Mouse (Mus musculus) lung, postnatal 14 days (tissue): ENCODE data around the gene Lrsam1.
"Not testable (repeated sequence)": the region's sequence is repeated elsewhere in the genome, so short reads cannot be mapped to it uniquely, and the experiment has no call there.

Source experiments
- DNase-seq: peaks from one replicate; pipeline ENCODE4 v3.0.0; 2021

Gene Lrsam1

GRCm38 (mm10) chr2:32961192-32961995 is at the start of gene Lrsam1, which contains the start of gene Rpl12:
Lrsam1 (minus strand) TSS chr2:32961614.
Rpl12 (plus strand) TSS chr2:32961559.
- peak; percentile 97 for DNase-seq

DNA sequence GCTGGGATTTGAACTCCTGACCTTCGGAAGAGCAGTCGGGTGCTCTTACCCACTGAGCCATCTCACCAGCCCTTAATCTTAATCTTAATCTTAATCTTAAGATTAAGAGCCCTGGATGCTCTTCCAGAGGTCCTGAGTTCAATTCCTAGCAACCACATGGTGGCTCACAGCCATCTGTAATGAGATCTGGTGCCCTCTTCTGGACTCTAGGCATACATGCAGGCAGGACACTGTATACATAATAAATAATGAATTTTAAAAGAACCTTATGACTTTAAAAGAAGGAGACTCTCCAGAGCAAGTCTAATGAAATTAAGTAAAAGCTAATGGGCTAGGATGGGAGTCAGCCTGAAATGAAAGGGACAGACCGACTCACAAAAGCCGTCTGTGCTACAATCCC is 47.6 kb upstream of the Lrsam1 start:
- DNase-seq: not testable (repeated sequence)

DNA sequence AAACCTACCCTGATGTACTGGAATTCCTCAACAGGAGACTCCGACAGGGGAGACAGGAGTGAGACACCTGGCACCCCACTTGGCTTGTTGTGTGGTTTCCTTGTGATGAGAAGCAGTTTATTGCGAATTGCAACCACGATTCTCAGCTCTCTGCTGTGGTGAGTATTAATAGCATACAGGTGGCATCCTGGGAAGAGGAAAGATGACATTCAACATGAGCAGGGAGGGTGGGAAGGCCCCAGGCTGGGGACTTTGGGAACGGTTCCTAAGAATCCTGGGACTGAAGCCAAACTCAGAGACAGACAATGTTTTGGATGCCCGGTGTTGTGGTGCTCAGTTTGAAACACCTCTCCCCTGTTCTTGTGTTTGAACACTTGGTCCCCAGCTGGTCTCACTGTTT is 43.6 kb upstream of the Lrsam1 start:
- no peak for DNase-seq

- no peak for DNase-seq
Observed at GRCm38 (mm10) chr2:33002144-33002543, 40.7 kb upstream of the Lrsam1 start.

- DNase-seq: no peak
Observed at GRCm38 (mm10) chr2:32999752-33000151, 38.3 kb upstream of the Lrsam1 start.

DNA sequence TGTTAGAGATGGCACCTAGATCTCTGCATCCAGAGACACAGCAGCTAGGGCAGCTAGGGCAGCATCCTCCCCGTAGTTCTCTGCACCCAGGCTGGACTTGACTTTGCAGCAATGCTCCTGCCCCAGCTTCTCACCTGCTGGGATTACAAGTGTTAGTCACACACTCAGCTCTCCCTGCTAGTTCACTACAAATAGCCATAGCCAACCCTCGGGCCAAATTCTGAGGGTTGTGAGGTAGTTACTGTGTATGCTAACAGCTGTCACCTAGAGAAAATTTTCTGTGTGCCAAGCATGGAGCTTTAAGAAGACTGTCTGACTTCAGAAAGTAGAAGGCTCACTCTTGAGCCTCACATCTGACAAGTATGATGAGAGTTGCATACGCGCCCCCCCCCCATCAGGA is 36.4 kb upstream of the Lrsam1 start:
- no peak for DNase-seq

DNA sequence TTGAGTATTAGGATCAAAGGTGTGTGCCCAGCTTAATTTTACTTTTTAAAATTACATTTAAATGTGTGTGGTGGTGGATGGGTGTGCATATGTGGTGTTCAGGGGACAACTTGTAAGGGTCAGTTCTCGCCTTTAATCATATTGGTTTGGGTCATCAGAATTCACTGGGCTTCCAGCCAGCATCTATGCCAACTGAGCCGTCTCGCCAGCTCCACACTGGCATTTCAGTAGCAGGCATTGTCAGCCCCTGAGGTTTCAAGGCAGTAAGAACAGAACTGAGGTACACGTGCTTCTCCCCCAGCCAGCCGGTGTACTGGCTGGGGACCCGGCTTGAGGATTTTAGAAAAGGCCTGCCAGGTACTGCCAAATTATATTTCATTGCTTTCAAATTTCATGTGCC is 35.7 kb upstream of the Lrsam1 start:
- no peak for DNase-seq

- no peak for DNase-seq
Observed at GRCm38 (mm10) chr2:32992130-32992529, 30.7 kb upstream of the Lrsam1 start.

DNA sequence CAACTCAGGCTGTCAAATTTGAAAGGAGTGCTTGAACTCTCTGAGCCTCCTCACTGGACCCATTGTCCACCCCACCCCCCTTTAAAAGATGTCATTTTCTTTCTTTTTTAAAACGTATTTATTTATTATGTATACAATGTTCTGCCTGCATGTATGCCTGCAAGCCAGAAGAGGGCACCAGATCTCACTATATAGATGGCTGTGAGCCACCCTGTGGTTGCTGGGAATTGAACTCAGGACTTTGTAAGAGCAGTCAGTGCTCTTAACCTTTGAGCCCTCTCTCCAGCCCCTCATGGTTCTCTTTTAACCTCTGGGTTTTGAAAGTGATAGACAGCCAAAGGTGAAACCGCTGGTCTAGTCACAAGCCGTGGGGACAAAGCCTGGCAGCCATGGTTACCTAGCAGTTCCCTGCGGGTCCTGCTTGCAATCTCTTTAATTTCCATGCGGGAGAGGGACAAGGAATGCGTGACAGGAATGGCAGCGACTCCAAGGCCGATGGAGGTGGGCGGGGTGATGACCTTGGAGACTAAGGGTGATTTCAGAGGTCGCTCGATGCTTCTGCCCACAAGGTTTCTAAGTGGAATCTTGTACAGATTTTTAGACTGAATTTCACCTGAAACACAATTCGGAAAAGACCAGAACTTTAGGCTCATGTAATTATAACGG is 28.9 kb upstream of the Lrsam1 start:
- DNase-seq: no peak

- no peak for DNase-seq
Observed at GRCm38 (mm10) chr2:32989376-32989775, 28.0 kb upstream of the Lrsam1 start.

- DNase-seq: no peak
Observed at GRCm38 (mm10) chr2:32985844-32986243, 24.4 kb upstream of the Lrsam1 start.

- no peak for DNase-seq
Observed at GRCm38 (mm10) chr2:32983617-32984016, 22.2 kb upstream of the Lrsam1 start.

DNA sequence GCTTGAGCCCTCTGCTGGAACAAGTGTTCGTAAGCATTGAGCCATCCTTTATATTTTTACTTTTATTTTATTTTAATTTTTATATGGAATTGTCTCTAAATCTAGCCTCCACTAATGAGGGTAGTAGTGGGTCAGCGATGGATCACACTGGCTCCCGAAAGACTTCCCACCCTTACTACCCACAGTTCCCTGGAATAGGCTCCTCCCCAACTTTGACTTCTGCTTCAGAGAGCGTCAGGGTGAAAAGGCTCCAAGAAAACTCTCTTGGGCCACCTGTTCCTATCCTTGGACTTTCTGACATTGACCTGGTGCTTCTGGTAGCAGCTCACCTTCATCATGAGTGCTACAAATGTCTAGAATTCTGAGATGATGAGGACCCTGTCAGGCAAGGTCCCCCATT is 21.3 kb upstream of the Lrsam1 start:
- no peak for DNase-seq

DNA sequence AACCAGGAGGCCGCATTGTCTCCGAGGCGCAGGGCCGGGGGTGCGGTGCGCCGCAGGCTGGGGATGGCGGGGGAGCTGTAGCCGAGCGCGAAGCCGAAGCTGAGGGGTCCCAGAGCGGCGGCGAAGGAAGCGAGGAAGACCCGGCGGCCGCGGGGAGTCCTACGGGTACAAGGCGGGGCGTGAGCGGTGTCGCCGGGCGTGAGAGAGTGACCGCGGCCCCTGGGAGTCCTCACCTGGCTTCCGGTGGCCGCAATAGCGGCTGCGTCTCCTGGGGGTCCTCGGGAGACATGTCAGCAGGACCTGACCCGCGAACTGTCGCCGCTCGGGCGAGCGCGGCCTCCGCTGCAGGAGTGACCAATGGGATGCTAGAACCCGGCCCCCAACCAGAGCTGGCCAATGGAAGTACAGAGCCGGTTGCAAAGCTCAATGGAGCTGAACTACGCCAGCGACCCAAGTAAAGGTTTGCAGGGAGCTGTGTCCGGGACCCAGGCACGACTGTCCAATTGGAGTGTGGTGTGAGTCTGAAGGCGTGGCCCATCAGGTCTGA is 20.4 kb upstream of the Lrsam1 start, which contains the start of gene Slc2a8:
Gene Slc2a8 (minus strand): TSS at position 359 of the 547 bp plus-strand sequence.
- peak; percentile 87 for DNase-seq

GRCm38 (mm10) chr2:32981281-32981680 is 19.9 kb upstream of the Lrsam1 start:
- DNase-seq: peak; percentile 22

DNA sequence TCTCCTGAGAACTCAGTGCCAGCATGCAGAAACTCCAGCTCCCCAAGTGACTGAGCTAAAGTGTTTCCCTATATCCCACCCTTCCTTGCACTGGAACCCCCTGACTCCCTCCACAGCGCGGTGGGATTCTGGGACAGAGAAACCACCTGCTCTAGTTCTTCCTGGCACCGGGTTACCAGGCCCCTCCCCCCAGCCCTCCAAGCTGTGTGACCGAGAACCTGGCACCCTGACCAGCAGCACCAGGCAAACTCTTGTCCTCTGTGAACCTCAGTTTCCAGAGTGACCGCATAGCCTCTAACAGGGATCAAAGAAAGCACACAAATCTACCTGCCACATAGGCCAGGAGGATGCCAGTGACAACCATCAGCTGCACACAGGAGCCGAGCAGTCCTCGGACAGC is 18.3 kb upstream of the Lrsam1 start:
- no peak for DNase-seq

- no peak for DNase-seq
Observed at GRCm38 (mm10) chr2:32978675-32979074, 17.3 kb upstream of the Lrsam1 start.

DNA sequence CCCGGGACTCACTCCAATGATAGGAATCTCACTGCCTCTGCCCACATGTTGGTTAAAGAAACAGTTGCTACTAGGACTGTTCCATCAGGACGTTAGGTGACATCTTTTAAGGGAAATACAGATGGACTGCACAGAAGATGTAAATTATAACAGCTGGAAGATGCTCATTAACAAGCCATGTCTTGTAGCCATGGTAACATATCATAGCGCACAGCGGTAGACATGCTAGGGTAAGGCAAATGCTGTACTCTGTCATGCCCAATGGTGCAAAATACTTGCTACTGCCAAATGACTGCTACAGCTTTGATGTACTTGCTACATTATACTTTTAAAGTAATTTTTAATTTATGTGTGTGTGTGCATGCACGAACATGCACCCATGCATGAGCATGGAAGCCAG is 15.7 kb upstream of the Lrsam1 start:
- DNase-seq: no peak

- DNase-seq: no peak
Observed at GRCm38 (mm10) chr2:32974216-32974615, 12.8 kb upstream of the Lrsam1 start.

DNA sequence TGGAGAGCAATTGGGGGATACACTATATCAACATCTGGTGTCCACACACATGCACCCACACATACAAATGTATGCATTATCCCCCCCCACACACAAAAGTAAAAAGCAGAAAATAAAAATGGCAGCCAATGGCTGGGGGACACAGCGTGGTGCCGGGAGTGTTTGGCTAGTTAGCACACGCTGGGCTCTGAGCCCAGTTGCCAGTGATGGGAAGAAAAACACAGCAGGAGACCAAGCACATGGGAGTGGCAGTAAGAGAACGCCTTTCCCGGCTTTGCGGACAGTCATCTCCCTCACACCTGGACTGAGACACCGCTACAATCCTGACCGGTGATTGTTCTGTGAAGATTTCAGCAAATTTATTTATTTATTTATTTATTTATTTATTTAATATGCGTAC is 9.8 kb upstream of the Lrsam1 start:
- DNase-seq: no peak

DNA sequence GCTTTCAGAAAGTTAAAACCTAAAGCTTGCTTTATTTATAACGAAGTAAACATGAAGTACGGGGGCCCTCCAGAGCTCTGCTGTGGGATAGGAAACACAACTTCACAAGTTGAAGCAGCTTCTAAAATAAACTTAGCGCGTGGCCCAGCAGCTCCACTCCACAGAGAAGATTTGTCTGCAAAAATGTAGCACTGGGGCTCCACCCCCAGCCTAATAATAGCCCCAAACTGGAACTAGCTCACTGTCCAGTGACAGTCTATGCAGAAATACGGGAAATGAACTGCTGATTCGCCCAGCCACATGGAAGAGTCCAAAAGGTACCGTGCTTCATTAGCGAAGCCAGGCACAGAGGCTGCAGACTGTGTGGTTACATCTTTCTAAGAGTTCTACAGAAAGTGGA is 7.9 kb upstream of the Lrsam1 start:
- no peak for DNase-seq

GRCm38 (mm10) chr2:32968024-32968614 is 6.7 kb upstream of the Lrsam1 start:
- DNase-seq: no peak
